Mouse (Mus musculus) hindbrain, postnatal 0 days (tissue): ENCODE measurements around the gene Gm20388. TPM values are rescaled to one million over a fixed set of nuclear protein-coding genes. Genes with fewer than 3 reads are reported as not detected.

Experiments
- ATAC-seq: fragments of 200-750 bp; cut with Nextera tagmentation; 2 replicates; pipeline ENCODE4 v1.8.0; 2017; ENCODE audit warnings: mild to moderate bottlenecking, moderate TSS enrichment, moderate library complexity
- DNase-seq: peaks from one replicate; pipeline ENCODE4 v3.0.0-alpha.2; 2015; ENCODE audit warnings: low spot score
- H3K27ac ChIP-seq: fragments of 300-500 bp; sonication (generic); 2 replicates; pipeline ENCODE4 v1.5.1; 2014; ENCODE audit warnings: mild to moderate bottlenecking
- H3K27me3 ChIP-seq: fragments of 300-500 bp; sonication (generic); 2 replicates; pipeline ENCODE4 v1.6.1; 2014; ENCODE audit warnings: low read length, mixed read lengths; ENCODE audit not compliant: insufficient read depth
- H3K36me3 ChIP-seq: fragments of 300-500 bp; sonication (generic); 2 replicates; pipeline ENCODE4 v1.6.1; 2014; ENCODE audit warnings: low read length, mixed read lengths; ENCODE audit not compliant: insufficient read depth
- H3K4me1 ChIP-seq: fragments of 300-500 bp; sonication (generic); 2 replicates; pipeline ENCODE4 v1.6.1; 2014; ENCODE audit warnings: antibody characterized with exemption, low read length, mixed read lengths; ENCODE audit not compliant: insufficient read depth
- H3K4me2 ChIP-seq: fragments of 300-500 bp; sonication (generic); 2 replicates; pipeline ENCODE4 v1.6.1; 2014; ENCODE audit warnings: low read depth, mild to moderate bottlenecking, low read length, moderate library complexity, mixed read lengths
- H3K4me3 ChIP-seq: fragments of 300-500 bp; sonication (generic); 2 replicates; pipeline ENCODE4 v1.5.1; 2014; ENCODE audit warnings: low read length
- H3K9ac ChIP-seq: fragments of 300-500 bp; sonication (generic); replicated peaks from 2 replicates; pipeline ENCODE4 v1.6.1; 2014; ENCODE audit warnings: mild to moderate bottlenecking, low read length, moderate library complexity, mixed read lengths
- H3K9me3 ChIP-seq: fragments of 300-500 bp; sonication (generic); 2 replicates; pipeline ENCODE4 v1.6.1; 2016; ENCODE audit warnings: low read length, mixed read lengths
- CTCF ChIP-seq: IDR thresholded peaks from 2 replicates; pipeline ENCODE4 v1.5.1; 2016; ENCODE audit warnings: antibody characterized with exemption, control low read depth, low read depth
- WGBS: fragments of 180-500 bp; shearing (Covaris S2); extraction: QIAGEN DNeasy Blood & Tissue Kit; methylation state at CpG from one replicate; pipeline ENCODE4 v1.1.7; 2014; 5-methylcytosine and 5-hydroxymethylcytosine counted together
- polyA plus RNA-seq: library from polyadenylated mRNA; unstranded; fragments of >200 nt; fragmentation: Nextera tagmentation; extraction: Ambion mirVana; gene quantifications from 2 replicates; pipeline ENCODE4 v1.2.1, GENCODE M21; 2015
- total RNA-seq: library from RNA; depleted of rRNA; stranded (reverse); fragments of >200 nt; gene quantifications from 2 replicates; pipeline ENCODE4 v1.2.3, GENCODE M21; 2014

Gm20388 gene
- total and polyA plus RNA-seq, 2 experiments from 2014 or later = 71.3 TPM; not detected in 1

- Histone ChIP-seq H3K4me1 (no peaks in the 10 kb centered on the region), H3K4me3 (no peak overlapping the region), H3K36me3 (peaks cover 19% of the 10 kb centered on the region), H3K27me3 (no peaks in the 10 kb centered on the region), H3K27ac (no peak overlapping the region), H3K9me3 (no peaks in the 10 kb centered on the region), H3K9ac (no peak overlapping the region), H3K4me2 (no peak overlapping the region)
- ATAC-seq = no peak
- WGBS = 94% methylated on average over 3 of the region's 3 CpGs
- no peak for DNase-seq
- TF ChIP-seq CTCF = no peak
Observed at GRCm38 (mm10) chr8:120093103-120093502, 182.5 kb downstream of the Gm20388 start.

- no peak overlapping the region for H3K4me3 ChIP-seq
- WGBS = 86% methylated on average over 10 of the region's 10 CpGs
- TF ChIP-seq CTCF = no peak
Observed at GRCm38 (mm10) chr8:120094801-120095200, 184.2 kb downstream of the Gm20388 start.

GRCm38 (mm10) chr8:120096486-120096885 is 185.8 kb downstream of the Gm20388 start:
- H3K27ac ChIP-seq = no peak overlapping the region
- H3K9ac ChIP-seq = no peak overlapping the region
- DNase-seq (no peak), ATAC-seq (no peak)
- peaks cover 9% of the 10 kb centered on the region for H3K4me1 ChIP-seq
- TF ChIP-seq CTCF = no peak
- no peak overlapping the region for H3K4me2 ChIP-seq
- H3K4me3 ChIP-seq = no peak overlapping the region
- 81% methylated on average over 2 of the region's 2 CpGs for WGBS
- H3K36me3 ChIP-seq = peaks cover 8% of the 10 kb centered on the region
- H3K27me3 ChIP-seq = no peaks in the 10 kb centered on the region
- no peaks in the 10 kb centered on the region for H3K9me3 ChIP-seq

More at GRCm38 (mm10) chr8:120094801-120095200, 184.2 kb downstream of the Gm20388 start:
- Histone ChIP-seq H3K27ac (no peak overlapping the region), H3K9me3 (no peaks in the 10 kb centered on the region), H3K9ac (no peak overlapping the region), H3K4me1 (peaks cover 2% of the 10 kb centered on the region), H3K4me2 (no peak overlapping the region), H3K27me3 (no peaks in the 10 kb centered on the region), H3K36me3 (peaks cover 19% of the 10 kb centered on the region)
- DNase-seq (no peak), ATAC-seq (no peak)

- no peak for DNase-seq
- Histone ChIP-seq H3K27ac (peak overlapping the region; percentile 96), H3K9ac (peak overlapping the region; percentile 92), H3K36me3 (no peaks in the 10 kb centered on the region), H3K4me2 (peak overlapping the region; percentile 95), H3K4me1 (peaks cover 14% of the 10 kb centered on the region), H3K4me3 (peak overlapping the region; percentile 93), H3K27me3 (no peaks in the 10 kb centered on the region), H3K9me3 (no peaks in the 10 kb centered on the region)
- TF ChIP-seq CTCF = no peak
- WGBS = 7% methylated on average over 25 of the region's 25 CpGs
- peak; percentile 10; the same call in 1 of the 2 replicates for ATAC-seq
Observed at GRCm38 (mm10) chr8:120100388-120101067, 189.9 kb downstream of the Gm20388 start.

- Histone ChIP-seq H3K27me3 (no peaks in the 10 kb centered on the region), H3K4me1 (peaks cover 14% of the 10 kb centered on the region), H3K27ac (peak within 1 kb of the TSS; percentile 96), H3K9me3 (no peaks in the 10 kb centered on the region), H3K36me3 (no peaks in the 10 kb centered on the region), H3K4me2 (peak within 1 kb of the TSS; percentile 95), H3K9ac (peak within 1 kb of the TSS; percentile 92), H3K4me3 (peak within 1 kb of the TSS; percentile 93)
- DNase-seq (peak; percentile 89), ATAC-seq (peak; percentile 85)
- TF ChIP-seq CTCF = 0 out of 2 replicates have a peak, but pooled peaks have one; percentile 16
- WGBS = 2% methylated on average over 85 of the region's 88 CpGs
Observed at GRCm38 (mm10) chr8:120101068-120101972, 190.7 kb downstream of the Gm20388 start, which contains the start of gene Zdhhc7. Gene Zdhhc7, minus strand, starts transcription at chr8:120101482.

GRCm38 (mm10) chr8:120103916-120104315 is 193.3 kb downstream of the Gm20388 start:
- H3K4me3 ChIP-seq = no peak overlapping the region
- no peaks in the 10 kb centered on the region for H3K27me3 ChIP-seq
- no peak overlapping the region for H3K27ac ChIP-seq
- H3K9me3 ChIP-seq = no peaks in the 10 kb centered on the region
- DNase-seq (no peak), ATAC-seq (no peak)
- whole genome bisulfite sequencing = 82% methylated on average over 9 of the region's 9 CpGs
- TF ChIP-seq CTCF = no peak
- peaks cover 14% of the 10 kb centered on the region for H3K4me1 ChIP-seq
- H3K4me2 ChIP-seq = no peak overlapping the region
- no peaks in the 10 kb centered on the region for H3K36me3 ChIP-seq
- H3K9ac ChIP-seq = no peak overlapping the region
